Mouse (Mus musculus) E14TG2a.4 (cell line): ENCODE data around the gene Gm10309.

ENCODE experiments used
- H3K27me3 ChIP-seq: 2 replicates; pipeline ENCODE4 v1.6.1; 2014; ENCODE audit warnings: low read length, control low read depth; ENCODE audit not compliant: insufficient read depth
- H3K36me3 ChIP-seq: 2 replicates; pipeline ENCODE4 v1.6.1; 2014; ENCODE audit warnings: low read length, control low read depth; ENCODE audit not compliant: insufficient read depth
- H3K4me1 ChIP-seq: replicated peaks from 2 replicates; pipeline ENCODE4 v1.6.1; 2014; ENCODE audit warnings: low read depth, low read length, control low read depth
- H3K4me3 ChIP-seq: replicated peaks from 2 replicates; pipeline ENCODE4 v1.5.1; 2014; ENCODE audit warnings: mild to moderate bottlenecking, low read length
- H3K9me3 ChIP-seq: 2 replicates; pipeline ENCODE4 v1.6.1; 2014; ENCODE audit warnings: low read length, control low read depth
- CTCF ChIP-seq: conservative IDR thresholded peaks from 2 replicates; pipeline ENCODE4 v1.5.1; 2014; ENCODE audit warnings: low read length
- NANOG ChIP-seq: IDR thresholded peaks from 2 replicates; pipeline ENCODE4 v1.6.1; 2014; ENCODE audit warnings: borderline replicate concordance, low read length, mixed read lengths
- POU5F1 ChIP-seq: IDR thresholded peaks from 2 replicates; pipeline ENCODE4 v1.6.1; 2014; ENCODE audit warnings: low read length, borderline replicate concordance

Gm10309 gene

DNA sequence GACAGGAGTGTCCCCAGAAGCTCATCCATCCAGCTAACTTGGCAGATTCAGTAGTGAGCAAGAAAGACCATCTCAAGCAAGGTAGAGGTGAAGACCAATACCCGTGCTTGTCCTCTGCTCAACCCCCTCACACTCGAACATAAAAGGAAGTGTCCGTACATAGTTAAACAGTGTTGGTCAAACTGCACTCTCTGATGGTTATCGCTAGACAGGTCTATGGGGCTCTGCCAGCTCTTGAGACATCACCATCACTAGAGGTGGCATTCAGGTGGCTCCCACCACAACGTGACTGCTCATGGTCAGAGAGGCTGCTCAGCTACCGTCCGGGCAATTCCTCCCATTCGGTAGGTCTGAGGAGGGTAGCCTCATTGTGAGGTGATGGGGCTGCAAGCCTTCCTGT lies 40.8 kb downstream of the Gm10309 start:
- Histone ChIP-seq H3K27me3 (no peaks in the 10 kb centered on the region; the same call in 1 of the 2 replicates), H3K4me3 (no peak overlapping the region), H3K4me1 (peaks cover 25% of the 10 kb centered on the region), H3K9me3 (no peaks in the 10 kb centered on the region), H3K36me3 (no peaks in the 10 kb centered on the region)
- TF ChIP-seq POU5F1 = no peak
- TF ChIP-seq CTCF = no peak
- TF ChIP-seq NANOG = no peak

DNA sequence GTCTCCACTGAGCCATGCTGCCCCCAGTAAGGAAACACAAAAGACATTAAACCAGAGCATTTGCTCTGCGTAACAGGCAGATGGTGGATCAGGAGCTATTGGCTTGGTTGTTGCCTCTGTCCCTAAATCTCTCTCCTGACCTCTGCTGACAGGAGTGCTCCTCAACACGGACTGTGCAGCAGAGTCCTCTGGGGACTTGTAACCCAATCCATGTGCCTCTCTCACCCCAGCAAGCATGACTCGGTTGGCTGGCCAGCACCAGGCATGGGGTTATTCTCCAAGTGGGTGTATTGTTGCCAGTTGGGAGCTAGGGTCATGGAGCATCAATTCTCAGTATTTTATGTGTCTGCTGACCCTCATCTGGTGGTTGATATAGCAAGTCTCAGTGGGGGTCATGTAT lies 41.7 kb downstream of the Gm10309 start:
- Histone ChIP-seq H3K36me3 (no peaks in the 10 kb centered on the region), H3K4me3 (no peak overlapping the region), H3K4me1 (peaks cover 25% of the 10 kb centered on the region), H3K9me3 (no peaks in the 10 kb centered on the region), H3K27me3 (no peaks in the 10 kb centered on the region; the same call in 1 of the 2 replicates)
- TF ChIP-seq NANOG = no peak
- TF ChIP-seq CTCF = no peak
- TF ChIP-seq POU5F1 = no peak

DNA sequence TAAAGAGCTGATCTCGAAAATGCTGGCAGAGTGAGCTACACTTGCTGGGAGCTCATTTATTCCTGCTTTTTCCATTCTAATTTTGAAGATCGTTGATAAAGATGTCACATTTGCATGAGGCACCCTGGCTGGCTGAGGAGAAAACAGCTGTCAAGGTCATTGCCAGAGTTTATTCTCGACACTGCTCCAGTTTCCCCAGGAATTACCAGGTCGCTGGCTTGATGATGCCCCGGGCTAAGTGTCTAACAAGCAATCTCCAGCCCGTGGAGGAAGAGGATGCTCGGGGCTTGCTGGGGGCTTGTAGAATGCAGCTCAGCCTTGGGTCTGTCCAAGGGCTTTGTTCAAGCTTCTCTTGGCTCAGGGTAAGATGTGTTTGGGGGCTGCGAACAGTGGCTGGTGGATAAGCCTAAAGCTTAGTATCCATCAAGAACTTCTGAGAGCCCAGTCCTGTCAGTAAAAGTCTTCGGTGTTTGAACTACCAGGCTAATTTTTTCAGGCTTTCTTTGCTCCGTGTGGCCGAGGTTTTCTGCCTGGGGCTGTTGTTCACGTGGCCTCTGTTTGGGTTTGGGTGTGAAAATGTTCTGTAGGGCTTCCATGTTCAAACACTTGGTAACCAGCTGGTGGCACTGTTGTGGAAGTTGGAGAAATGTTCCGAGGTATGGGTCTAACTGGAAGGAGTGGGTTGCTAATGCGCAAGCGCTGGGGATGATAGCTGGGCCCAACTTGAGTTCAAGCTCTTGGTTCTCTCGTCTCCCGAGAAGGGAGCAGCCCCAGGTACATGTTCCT lies 44.2 kb downstream of the Gm10309 start:
- no peak overlapping the region for H3K4me3 ChIP-seq
- TF ChIP-seq NANOG (no peak), POU5F1 (no peak), CTCF (peak; percentile 13; the same call in 1 of the 2 replicates)
- H3K36me3 ChIP-seq = no peaks in the 10 kb centered on the region
- peaks cover 25% of the 10 kb centered on the region for H3K4me1 ChIP-seq
- no peaks in the 10 kb centered on the region; the same call in 1 of the 2 replicates for H3K27me3 ChIP-seq
- H3K9me3 ChIP-seq = no peaks in the 10 kb centered on the region

DNA sequence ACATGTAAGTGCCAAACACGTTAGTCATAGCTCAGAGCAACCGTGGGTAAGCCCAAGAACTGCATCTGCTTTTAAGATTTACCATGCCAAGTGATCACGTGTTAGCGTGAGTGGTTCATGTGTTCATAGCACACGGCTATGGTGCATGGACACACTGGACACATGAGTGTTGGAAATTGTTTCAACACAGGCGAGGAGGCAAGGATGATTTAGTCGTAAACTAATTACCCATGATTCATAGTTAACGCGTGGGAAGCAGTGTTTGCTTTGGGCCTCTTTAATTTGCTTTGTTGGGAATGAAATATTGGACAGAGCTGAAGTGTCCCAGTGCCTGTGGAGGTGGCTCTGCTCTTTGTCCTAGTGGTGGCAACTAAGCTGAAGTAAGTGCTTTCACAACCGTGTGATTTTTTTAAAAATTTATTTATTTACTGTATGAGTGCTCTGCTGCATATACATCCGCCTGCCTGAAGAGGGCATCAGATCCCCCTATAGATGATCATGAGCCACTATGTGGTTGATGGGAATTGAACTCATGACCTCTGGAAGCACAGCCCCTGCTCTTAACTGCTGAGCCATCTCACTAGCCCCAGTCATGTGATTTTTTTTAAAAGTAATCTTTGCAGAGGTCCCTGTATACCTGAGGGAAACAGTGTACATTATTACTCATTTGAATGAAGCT lies 46.6 kb downstream of the Gm10309 start:
- Histone ChIP-seq H3K4me1 (peaks cover 18% of the 10 kb centered on the region), H3K9me3 (no peaks in the 10 kb centered on the region), H3K36me3 (no peaks in the 10 kb centered on the region), H3K27me3 (no peaks in the 10 kb centered on the region; the same call in 1 of the 2 replicates), H3K4me3 (no peak overlapping the region)
- TF ChIP-seq POU5F1 = no peak
- TF ChIP-seq CTCF = peak; percentile 44
- no peak for TF ChIP-seq NANOG

DNA sequence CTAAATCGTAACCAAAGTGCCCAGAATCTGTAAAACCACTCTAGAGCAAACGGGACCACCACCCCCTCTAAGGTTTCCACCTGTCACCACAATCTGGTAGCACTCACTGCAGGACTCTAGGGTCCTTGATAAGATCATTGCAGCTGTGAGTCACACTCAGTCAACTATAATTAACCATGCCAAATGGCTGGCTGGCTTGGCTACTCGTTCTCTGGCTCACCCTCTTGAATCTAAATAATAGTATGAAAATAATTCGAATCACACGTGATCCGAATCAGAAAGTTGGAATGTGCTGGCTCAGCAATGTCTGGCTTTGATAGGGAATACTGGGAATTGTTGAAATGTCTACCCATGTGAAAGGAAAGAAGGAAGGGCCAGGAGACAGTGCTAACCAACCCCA lies 48.5 kb downstream of the Gm10309 start:
- peaks cover 15% of the 10 kb centered on the region for H3K4me1 ChIP-seq
- H3K36me3 ChIP-seq = no peaks in the 10 kb centered on the region
- H3K4me3 ChIP-seq = no peak overlapping the region
- TF ChIP-seq CTCF = no peak
- no peaks in the 10 kb centered on the region; the same call in 1 of the 2 replicates for H3K27me3 ChIP-seq
- H3K9me3 ChIP-seq = no peaks in the 10 kb centered on the region

DNA sequence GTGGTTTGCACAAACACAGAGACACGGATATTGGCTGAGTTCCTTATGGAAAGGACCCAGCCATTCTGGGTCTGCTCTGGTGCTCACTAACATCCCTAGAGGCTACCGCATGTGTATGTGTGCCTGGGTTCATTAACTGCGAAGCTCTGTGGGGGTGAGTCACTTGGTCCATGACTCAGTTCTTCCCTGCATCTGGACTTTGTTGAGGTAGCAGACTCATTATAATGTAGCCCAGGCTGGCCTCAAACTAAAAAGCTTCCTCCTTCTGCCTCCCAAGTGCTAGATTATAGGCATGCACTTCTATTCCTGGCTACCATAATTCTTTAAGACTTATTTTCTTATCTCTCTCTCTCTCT lies 50.7 kb downstream of the Gm10309 start:
- no peaks in the 10 kb centered on the region for H3K36me3 ChIP-seq
- peaks cover 3% of the 10 kb centered on the region for H3K9me3 ChIP-seq
- H3K27me3 ChIP-seq = no peaks in the 10 kb centered on the region; the same call in 1 of the 2 replicates
- no peaks in the 10 kb centered on the region for H3K4me1 ChIP-seq
- no peak overlapping the region for H3K4me3 ChIP-seq
- TF ChIP-seq NANOG (no peak), POU5F1 (no peak), CTCF (no peak)

DNA sequence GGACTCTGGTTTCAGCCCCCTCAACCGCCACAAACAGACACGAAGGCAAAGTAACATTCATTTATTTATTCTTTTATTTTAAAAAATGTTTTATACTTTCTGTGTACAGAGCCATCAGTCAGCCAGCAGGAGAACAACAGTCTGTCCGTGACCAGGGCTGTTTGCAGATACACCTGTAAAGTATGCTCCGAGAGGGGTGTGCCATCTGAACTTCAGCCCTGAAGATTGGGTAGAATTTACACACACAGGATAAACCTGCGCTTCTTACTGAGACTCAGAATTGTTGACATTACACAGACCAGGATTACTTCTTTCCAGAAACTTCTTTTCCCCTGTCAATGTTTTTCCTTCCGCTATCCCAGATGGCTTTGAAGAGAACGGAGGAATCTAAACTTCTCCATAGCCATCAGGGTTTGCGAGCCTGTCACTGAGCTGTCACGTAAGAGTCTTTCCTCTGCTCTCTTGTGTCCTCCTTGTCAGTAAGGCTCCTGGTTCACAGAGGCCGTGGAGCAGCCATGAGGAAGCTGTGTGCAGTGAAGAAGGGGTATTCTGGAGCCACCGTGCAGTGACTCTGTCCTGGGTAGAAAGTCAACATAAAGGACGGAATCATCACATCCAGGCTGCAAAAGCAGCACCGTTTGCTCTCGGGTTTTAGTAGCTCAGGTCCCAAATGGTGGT lies 51.2 kb downstream of the Gm10309 start:
- H3K27me3 ChIP-seq = no peaks in the 10 kb centered on the region; the same call in 1 of the 2 replicates
- H3K9me3 ChIP-seq = peaks cover 8% of the 10 kb centered on the region
- no peak overlapping the region for H3K4me3 ChIP-seq
- TF ChIP-seq CTCF = no peak
- no peak for TF ChIP-seq POU5F1
- TF ChIP-seq NANOG = no peak
- H3K4me1 ChIP-seq = no peaks in the 10 kb centered on the region
- H3K36me3 ChIP-seq = no peaks in the 10 kb centered on the region

DNA sequence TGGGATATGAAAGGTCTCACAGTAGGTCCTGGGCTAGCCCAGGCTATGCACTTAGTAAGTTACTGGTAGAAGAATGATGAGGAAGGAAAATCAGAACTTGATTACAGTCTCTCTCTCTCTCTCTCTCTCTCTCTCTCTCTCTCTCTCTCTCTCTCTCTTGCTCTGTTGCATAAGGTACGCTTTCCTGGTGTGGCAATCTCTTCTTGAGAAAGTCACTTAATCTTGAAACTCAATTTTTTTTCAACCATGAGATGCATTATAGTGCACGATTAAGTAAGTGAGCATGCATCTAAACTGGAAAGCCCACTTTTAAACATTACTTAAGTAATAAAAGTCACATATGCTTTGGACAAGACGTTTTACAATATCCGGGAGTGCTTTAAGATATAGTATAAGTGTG lies 52.1 kb downstream of the Gm10309 start:
- Histone ChIP-seq H3K4me1 (no peaks in the 10 kb centered on the region), H3K9me3 (peaks cover 17% of the 10 kb centered on the region), H3K27me3 (no peaks in the 10 kb centered on the region; the same call in 1 of the 2 replicates), H3K4me3 (no peak overlapping the region), H3K36me3 (no peaks in the 10 kb centered on the region)
- TF ChIP-seq CTCF (no peak), NANOG (no peak), POU5F1 (no peak)
